Mouse (Mus musculus): ENCODE measurements at regions not wholly inside any gene's neighbourhood (a gene's known extent, or its start where the extent isn't known, plus 50 kb on each side); places are given as distances from the start of the nearest gene placed in this dataset.

- in situ Hi-C loops (cut with MboI; ENCODE audit: unreplicated experiment in 2 of 2) = loop anchor here in 1 of 2 experiments (25.0 kb wide), 1 partner anchor 626 kb away; the partner anchor contains the start of gene Adh4
Measured at GRCm38 (mm10) chr3:137785871-137786270, 78.4 kb upstream of the H2afz start.

DNA sequence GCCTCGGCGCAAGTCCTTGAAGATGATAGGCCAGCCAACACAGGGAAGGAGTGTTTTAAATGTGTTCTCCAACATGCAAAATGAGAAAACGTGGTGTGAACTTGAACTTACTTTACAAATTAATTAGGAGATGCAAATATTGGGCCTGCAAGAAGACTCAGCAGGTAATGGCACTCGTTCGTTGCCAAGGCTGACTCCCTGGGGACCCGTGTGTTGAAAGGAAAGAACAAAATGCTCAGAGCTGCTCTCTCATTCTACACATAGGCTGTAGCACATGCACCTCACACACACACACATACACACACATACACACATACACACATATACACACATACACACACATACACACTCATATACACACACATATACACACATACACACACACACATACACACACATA is 74.6 kb upstream of the H2afz start:
- in situ Hi-C loops (cut with MboI; ENCODE audit: unreplicated experiment in 2 of 2) = loop anchor here in 1 of 2 experiments (25.0 kb wide), 1 partner anchor 623 kb away; the partner anchor contains the start of gene Adh4

GRCm38 (mm10) chr3:137790340-137790739 is 73.9 kb upstream of the H2afz start:
- in situ Hi-C loops (cut with MboI; ENCODE audit: unreplicated experiment in 2 of 2) = loop anchor here in 1 of 2 experiments (25.0 kb wide), 1 partner anchor 622 kb away; the partner anchor contains the start of gene Adh4

DNA sequence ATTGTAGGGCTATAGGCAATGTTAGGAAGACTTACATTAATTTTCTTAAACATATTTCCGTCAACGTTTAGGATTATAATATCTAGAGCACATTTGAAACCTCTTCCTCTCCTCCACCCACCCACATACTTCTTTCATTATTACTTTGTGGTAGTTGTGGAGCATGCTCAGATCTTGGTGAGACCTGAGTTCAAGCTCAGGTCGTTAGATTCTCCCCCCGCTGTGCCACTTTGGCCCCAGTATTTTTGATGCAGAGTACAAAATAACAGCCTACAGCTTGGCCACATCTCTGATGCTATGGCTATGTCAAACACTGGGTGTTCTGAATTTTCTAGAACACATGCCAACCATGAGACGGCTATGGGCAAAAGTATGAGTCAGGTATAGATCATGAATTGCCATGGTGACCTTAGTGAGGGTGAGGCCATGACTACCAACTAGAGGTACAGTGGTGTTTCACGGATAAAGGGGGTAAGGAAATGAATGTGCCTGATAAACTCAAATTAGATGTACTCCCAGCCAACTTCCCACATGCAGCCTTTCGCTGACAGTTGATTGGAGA is 68.5 kb upstream of the H2afz start:
- in situ Hi-C loops (cut with MboI; ENCODE audit: unreplicated experiment in 2 of 2) = loop anchor here in 1 of 2 experiments (25.0 kb wide), 1 partner anchor 616 kb away; the partner anchor contains the start of gene Adh4

GRCm38 (mm10) chr3:137798769-137799168 is 65.5 kb upstream of the H2afz start:
- in situ Hi-C loops (cut with MboI; ENCODE audit: unreplicated experiment in 2 of 2) = loop anchor here in 1 of 2 experiments (25.0 kb wide), 1 partner anchor 614 kb away; the partner anchor contains the start of gene Adh4

DNA sequence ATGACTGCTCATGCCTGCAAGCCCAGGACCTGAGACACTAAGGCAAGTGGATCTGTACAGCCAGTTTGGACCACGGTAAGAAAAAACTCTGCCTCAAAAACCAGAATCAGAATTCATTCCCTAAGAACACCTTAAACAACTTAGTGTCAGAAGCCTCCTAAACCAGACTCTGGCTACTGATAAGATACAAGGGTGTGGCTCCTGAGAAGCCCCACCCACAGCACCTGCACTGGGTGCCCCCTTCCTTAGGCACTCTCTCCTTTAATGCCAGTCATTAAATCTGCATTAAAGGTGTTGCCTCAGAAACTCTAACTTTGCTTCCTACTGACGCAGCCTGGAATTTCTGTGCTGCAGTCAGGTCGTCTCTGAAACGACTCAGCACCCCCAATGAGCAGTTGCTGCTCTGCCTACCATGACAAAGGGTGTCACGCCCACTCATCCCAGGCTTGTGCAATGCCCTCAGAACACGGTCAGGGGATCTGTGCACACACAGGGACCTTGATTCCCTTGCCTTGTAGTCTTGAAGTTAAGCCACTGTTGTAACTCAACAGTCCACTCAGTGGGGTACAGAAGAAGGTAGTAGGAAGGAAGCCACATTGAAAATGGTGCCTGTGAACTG is 62.8 kb upstream of the H2afz start:
- in situ Hi-C loops (cut with MboI; ENCODE audit: unreplicated experiment in 2 of 2) = no loop called here

- in situ Hi-C loops (cut with MboI; ENCODE audit: unreplicated experiment in 2 of 2) = no loop called here
Measured at GRCm38 (mm10) chr3:137807423-137807822, 56.9 kb upstream of the H2afz start.

DNA sequence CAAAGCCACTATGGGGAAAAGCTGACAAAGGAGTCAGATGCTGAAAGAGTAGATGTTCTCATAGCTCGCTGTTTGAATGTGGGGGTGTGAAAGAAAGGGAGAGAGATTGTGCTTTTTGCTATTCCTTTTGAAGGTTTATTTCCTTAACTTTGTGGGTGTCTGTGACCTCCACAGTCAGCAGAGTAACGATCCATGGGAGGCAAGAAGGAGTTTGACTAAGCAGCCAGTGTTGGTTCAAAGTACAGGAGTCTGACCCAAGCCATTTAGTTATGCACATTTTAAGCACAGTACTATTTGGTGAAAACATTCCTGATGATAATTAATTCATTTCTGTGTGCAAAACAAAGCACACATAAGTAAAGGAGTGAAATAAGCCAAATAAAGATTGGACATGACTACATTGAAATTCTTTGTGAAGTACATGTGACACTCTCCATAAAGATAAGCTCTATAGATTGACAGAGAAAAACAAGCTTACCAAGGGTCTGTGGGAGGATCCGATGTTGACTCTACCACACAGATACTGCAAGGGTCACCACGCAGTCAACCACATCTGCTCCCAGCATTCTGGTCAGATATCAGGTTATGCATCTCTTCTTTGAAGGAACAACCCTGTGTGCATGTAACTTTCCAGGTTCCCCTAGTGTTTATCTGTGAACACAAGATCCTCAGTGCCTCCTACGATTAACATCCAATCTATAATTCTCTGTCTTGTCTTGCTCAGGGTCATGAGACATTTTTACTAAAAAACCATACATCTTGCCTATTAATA is 56.2 kb upstream of the H2afz start:
- in situ Hi-C loops (cut with MboI; ENCODE audit: unreplicated experiment in 2 of 2) = no loop called here

DNA sequence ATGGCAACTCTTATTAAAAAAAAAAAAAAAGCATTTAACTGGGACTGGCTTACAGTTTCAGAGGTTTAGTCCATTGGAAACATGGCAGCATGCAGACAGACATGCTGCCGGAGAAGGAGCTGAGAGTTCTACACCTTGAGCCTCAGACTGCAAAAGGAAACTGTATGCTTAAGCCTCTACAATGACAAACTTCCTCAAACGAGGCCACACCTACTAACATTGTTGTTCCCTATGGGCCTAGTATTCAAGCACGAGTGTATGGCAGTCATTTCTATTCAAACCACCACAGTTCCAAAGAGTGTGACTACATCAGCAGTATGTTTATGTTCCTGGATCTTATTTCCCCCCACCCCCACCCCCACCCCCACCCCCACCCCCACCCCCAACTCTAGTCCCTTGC is 54.2 kb upstream of the H2afz start:
- in situ Hi-C loops (cut with MboI; ENCODE audit: unreplicated experiment in 2 of 2) = no loop called here

All from v-Abl transformed pro-B cells (cell line).